27 mouse cellular contexts compared by ENCODE assay signal in the genomic region with DNA sequence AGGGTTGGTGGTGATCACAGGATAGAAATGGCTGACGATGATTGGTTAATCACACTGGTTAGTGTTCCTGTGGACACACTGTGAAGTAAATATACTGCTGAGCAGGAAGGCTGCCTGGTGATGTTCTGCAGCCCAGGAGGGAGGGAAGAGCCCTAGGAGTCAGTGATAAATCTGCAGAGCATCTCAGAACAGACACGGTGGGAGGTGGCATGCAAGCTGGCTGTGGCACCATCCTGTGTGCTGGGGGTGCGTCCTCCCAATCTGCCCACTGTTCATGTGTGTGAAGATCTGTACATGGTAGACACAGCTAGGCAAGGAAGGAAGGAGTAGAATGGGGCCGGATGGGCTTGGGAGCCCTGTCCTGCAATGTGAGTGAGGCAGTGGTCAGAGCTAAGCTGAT. TPM values are rescaled to one million over a fixed set of nuclear protein-coding genes. Genes with fewer than 3 reads are reported as not detected.
"Had no signal": no experiment of that assay in that cellular context is flagged by ENCODE, and none has a peak within 500 bp of the region (broad histone marks: within the 10 kb centered on the region; RNA-seq: fewer than 3 reads in every experiment).

No protein-coding gene starts in this region.

- H3K4me3 ChIP-seq: gastrocnemius, adult 2 months; heart, embryonic 10.5 days; heart, embryonic 12.5 days; hindbrain, embryonic 10.5 days; hindbrain, embryonic 12.5 days; intestine, embryonic 15.5 days; kidney, embryonic 15.5 days; limb, embryonic 13.5 days; limb, embryonic 15.5 days; liver, embryonic 12.5 days had no signal

- H3K27ac ChIP-seq: gastrocnemius, adult 2 months; heart, embryonic 10.5 days; hindbrain, embryonic 10.5 days; hindbrain, embryonic 12.5 days; hindbrain, embryonic 14.5 days; intestine, embryonic 15.5 days; kidney, embryonic 15.5 days; kidney, postnatal 0 days; limb, embryonic 13.5 days; limb, embryonic 15.5 days; liver, embryonic 12.5 days; liver, embryonic 14.5 days had no signal

- DNase-seq: gastrocnemius, adult 2 months; gastrocnemius, postnatal 10 days; gastrocnemius, postnatal 25 days; heart, adult 18-20 months; heart, postnatal 10 days; heart, postnatal 4 days; kidney, adult 18-20 months; kidney, postnatal 14 days; kidney, postnatal 36 days; left cerebral cortex, postnatal 4 days had no signal

- ATAC-seq: forebrain, embryonic 16.5 days; hindbrain, embryonic 16.5 days; inflammation-experienced regulatory T-cells, adult 6 months; intestine, embryonic 15.5 days; intestine, postnatal 0 days; liver, embryonic 12.5 days had no signal

RNA-seq across cellular contexts. Expression of gene Mmp17, which starts 15.4 kb away (rescaled TPM):
- total RNA-seq: granulocyte monocyte progenitor cell, adult 5-6 weeks had no signal
